In the genomic region with DNA sequence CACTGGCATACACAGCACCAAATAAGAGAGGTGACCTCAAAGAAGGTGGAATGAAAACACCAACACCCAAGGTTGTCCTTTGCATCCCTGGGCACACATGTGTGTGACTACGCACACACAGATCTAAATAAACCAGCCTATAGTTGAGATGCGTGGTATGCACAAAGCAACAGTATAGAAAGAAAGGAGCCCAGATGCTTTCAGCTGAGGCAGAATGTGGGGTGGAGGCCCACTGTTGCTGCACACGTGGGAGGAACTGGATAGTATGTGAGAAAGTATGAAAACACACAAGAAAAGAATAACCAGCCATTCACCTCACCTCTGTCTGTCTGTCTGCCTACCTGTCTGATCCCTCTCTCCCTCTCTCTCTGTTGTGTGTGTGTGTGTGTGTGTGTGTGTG, we compare ENCODE assay signal across 20 mouse cellular contexts.
DNase-seq lines count a peak whose midpoint lies in the region; ATAC-seq lines count a peak whose summit lies in the region.
"Had no signal": no experiment of that assay in that cellular context is flagged by ENCODE, and none has a peak within 500 bp of the region (broad histone marks: within the 10 kb centered on the region; RNA-seq: fewer than 3 reads in every experiment).

No protein-coding gene starts in this region.

- no peak for DNase-seq in frontal cortex, postnatal 25 days (ENCODE audit: low spot score in 2 of 2)
- DNase-seq in right cerebral cortex, adult 18-20 months, result peak; percentile 19
- no peak for DNase-seq in right cerebral cortex, postnatal 14 days
- peak; percentile 62 for DNase-seq in brain, adult 2 months (ENCODE audit: low read depth, low spot score)
- no peak for DNase-seq in kidney, adult 18-20 months
- DNase-seq: adrenal gland, adult 2 months; adrenal gland, adult 8-10 months; adrenal gland, postnatal 10 days; adrenal gland, postnatal 14 days; adrenal gland, postnatal 25 days; adrenal gland, postnatal 36 days; B cell, adult 2 months; cerebellum, adult 11 months; cerebellum, adult 11-12 months; cerebellum, adult 18-20 months; cerebellum, adult 2 months had no signal

- ATAC-seq in frontal cortex, adult (ENCODE audit: low TSS enrichment), result peak; percentile 93
- ATAC-seq: activated CD4-positive, CD25-positive, alpha-beta regulatory T cell, adult 4 months; CD4-positive, CD25-positive, alpha-beta regulatory T cell, adult 4 months; Patski had no signal

Comparison
In these comparisons a context has a peak if more than half of its experiments do, and no peak if none do; other contexts are left out.
1. DNase-seq: peak in right cerebral cortex, adult 18-20 months (single experiment) and brain, adult 2 months (single experiment); none in frontal cortex, postnatal 25 days (0 of 2), right cerebral cortex, postnatal 14 days (single experiment) and kidney, adult 18-20 months (single experiment).